Mouse (Mus musculus) testis, adult 2 months (tissue): ENCODE data around the gene Shroom2.

Source experiments
- CTCF ChIP-seq: fragments of 200-500 bp; IDR thresholded peaks from 2 replicates; pipeline ENCODE4 v1.5.1; 2012; ENCODE audit warnings: low read depth, mild to moderate bottlenecking, inconsistent platforms, low read length, moderate library complexity; ENCODE audit not compliant: control insufficient read depth, insufficient read depth, insufficient replicate concordance
- POLR2A ChIP-seq: fragments of 200-500 bp; IDR thresholded peaks from 2 replicates; pipeline ENCODE4 v1.6.1; 2012; ENCODE audit warnings: low read depth, mild to moderate bottlenecking, inconsistent platforms, low read length, moderate library complexity; ENCODE audit not compliant: control insufficient read depth

DNA sequence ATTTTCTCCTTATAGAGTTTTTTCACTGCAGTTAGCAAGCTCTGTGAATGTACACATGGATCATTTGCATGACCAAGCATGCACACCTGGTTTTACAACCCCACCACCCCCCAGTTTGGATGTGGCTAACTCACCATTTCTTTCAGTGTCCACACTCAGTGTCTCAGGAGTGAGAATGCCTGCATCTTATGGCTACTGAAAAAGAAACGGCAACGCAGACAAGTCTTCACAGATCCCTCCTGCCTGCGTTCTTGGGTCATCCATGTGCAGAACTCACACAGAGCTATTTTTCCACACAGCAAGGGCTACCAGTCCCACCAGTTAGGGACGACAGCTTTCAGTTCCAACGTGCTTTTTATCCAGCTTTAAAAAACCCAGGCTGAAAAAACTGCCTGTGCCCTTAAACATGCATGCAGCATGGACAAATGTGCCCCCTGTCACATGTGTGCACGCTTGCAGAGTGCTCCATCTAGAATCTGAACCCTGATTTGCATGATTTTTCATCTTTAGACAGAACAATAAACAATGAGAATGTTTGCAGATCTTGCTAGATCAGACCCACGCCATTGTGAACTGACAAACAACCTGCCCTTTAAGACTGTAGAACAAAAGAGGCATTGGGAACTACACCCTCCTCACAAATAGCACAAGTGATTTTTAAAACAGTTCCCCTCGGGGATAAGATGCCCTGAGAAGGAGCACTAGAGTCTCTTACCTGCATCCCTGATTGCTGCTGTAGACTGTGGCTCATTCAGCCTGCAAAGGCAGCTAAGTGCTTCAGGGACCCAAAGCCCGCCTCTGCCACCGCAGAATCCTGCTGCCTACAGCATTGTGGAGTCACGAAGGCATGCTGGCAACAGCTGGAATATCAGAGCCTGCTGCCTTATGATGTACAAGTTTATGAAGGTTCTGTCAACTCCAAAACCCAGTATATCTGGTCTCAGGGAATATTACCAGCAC is 125.3 kb downstream of the Shroom2 start:
- TF ChIP-seq POLR2A, result no peak
- TF ChIP-seq CTCF, result no peak
